Mouse (Mus musculus) hindbrain, embryonic 11.5 days (tissue): Measurements from ENCODE around the gene Myt1l. TPM values are rescaled to one million over a fixed set of nuclear protein-coding genes. Genes with fewer than 3 reads are reported as not detected.

Experiments
- ATAC-seq: fragments of 200-750 bp; cut with Nextera tagmentation; 2 replicates; pipeline ENCODE4 v1.8.0; 2017; ENCODE audit warnings: mild to moderate bottlenecking, moderate TSS enrichment, moderate library complexity; ENCODE audit not compliant: low FRiP score
- DNase-seq: peaks from one replicate; pipeline ENCODE4 v3.0.0-alpha.2; 2015; ENCODE audit warnings: low spot score
- H3K27ac ChIP-seq: fragments of 300-500 bp; sonication (generic); 2 replicates; pipeline ENCODE4 v1.5.1; 2014; ENCODE audit warnings: mild to moderate bottlenecking, low read depth, low read length
- H3K27me3 ChIP-seq: fragments of 300-500 bp; sonication (generic); 2 replicates; pipeline ENCODE4 v1.6.1; 2014; ENCODE audit warnings: mild to moderate bottlenecking, low read length, moderate library complexity, mixed read lengths; ENCODE audit not compliant: control insufficient read depth, insufficient read depth
- H3K36me3 ChIP-seq: fragments of 300-500 bp; sonication (generic); 2 replicates; pipeline ENCODE4 v1.6.1; 2014; ENCODE audit warnings: mild to moderate bottlenecking, low read length, moderate library complexity, mixed read lengths; ENCODE audit not compliant: control insufficient read depth, insufficient read depth
- H3K4me1 ChIP-seq: fragments of 300-500 bp; sonication (generic); replicated peaks from 2 replicates; pipeline ENCODE4 v1.6.1; 2014; ENCODE audit warnings: low read length, mixed read lengths; ENCODE audit not compliant: control insufficient read depth, insufficient read depth
- H3K4me2 ChIP-seq: fragments of 300-500 bp; sonication (generic); replicated peaks from 2 replicates; pipeline ENCODE4 v1.6.1; 2014; ENCODE audit warnings: mild to moderate bottlenecking, low read depth, low read length
- H3K4me3 ChIP-seq: fragments of 300-500 bp; sonication (generic); 2 replicates; pipeline ENCODE4 v1.5.1; 2014; ENCODE audit warnings: low read depth, low read length
- H3K9ac ChIP-seq: fragments of 300-500 bp; sonication (generic); 2 replicates; pipeline ENCODE4 v1.6.1; 2014; ENCODE audit warnings: low read depth, low read length
- H3K9me3 ChIP-seq: fragments of 300-500 bp; sonication (generic); 2 replicates; pipeline ENCODE4 v1.6.1; 2016; ENCODE audit warnings: low read length; ENCODE audit not compliant: control insufficient read depth
- WGBS: fragments of 180-500 bp; shearing (Covaris S2); extraction: QIAGEN DNeasy Blood & Tissue Kit; methylation state at CpG from one replicate; pipeline ENCODE4 v1.1.7; 2014; 5-methylcytosine and 5-hydroxymethylcytosine counted together
- polyA plus RNA-seq: library from polyadenylated mRNA; unstranded; fragments of >200 nt; fragmentation: Nextera tagmentation; extraction: Ambion mirVana; gene quantifications from 2 replicates; pipeline ENCODE4 v1.2.1, GENCODE M21; 2014

Myt1l gene
- polyA plus RNA-seq, 1 experiment from 2014 or later = 30.9 TPM

DNA sequence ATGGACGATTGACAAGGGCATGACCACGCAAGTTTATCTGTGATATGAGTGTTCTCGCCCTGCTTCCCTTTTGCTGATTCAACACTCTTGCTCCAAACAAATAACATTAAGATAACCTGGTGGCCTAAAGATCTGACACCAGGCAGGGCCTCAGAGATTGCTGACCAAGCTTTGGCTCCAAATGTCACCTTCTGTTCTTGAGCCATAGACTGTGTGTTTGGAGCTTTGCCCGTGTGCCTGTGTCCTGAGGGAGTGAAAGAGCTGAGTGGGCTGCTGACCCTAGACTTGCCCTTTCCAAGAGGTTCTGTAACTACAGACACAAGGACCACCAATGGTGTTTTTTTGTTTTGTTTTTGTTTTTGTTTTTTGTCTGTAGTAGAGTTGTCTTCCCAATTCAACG, 124.3 kb downstream of the Myt1l start:
- Histone ChIP-seq H3K27me3 (no peaks in the 10 kb centered on the region), H3K9me3 (no peaks in the 10 kb centered on the region), H3K4me2 (no peak overlapping the region), H3K4me3 (no peak overlapping the region), H3K4me1 (0 out of 2 replicates have a peak, but pooled peaks cover 2% of the 10 kb centered on the region), H3K9ac (no peak overlapping the region), H3K27ac (no peak overlapping the region), H3K36me3 (no peaks in the 10 kb centered on the region)
- 80% methylated on average over 5 of the region's 5 CpGs for WGBS
- ATAC-seq = no peak
- DNase-seq = no peak

GRCm38 (mm10) chr12:29655197-29655632, 127.0 kb downstream of the Myt1l start:
- DNase-seq = no peak
- WGBS = 82% methylated on average over 10 of the region's 10 CpGs

DNA sequence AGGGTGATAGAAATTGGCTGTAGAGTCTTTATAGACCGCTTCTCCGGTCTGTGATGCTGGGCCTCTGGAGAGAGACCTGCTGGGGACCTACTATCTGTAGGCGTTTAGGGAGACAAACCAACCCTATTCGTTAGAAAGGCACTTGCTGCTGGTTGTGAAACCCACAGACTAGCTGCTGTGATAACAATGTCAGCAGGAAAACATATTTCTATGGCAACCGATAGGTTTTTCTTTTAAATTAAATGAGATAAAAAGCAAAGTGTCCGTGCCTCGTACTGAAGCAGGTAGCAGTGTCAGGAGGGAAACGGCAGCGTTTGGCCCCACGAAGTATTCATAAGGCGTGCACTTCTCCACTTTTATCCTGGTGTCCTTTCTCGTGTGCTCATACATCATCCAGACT, 127.5 kb downstream of the Myt1l start:
- Histone ChIP-seq H3K27ac (no peak overlapping the region), H3K4me3 (no peak overlapping the region), H3K4me2 (no peak overlapping the region), H3K36me3 (no peaks in the 10 kb centered on the region), H3K9me3 (no peaks in the 10 kb centered on the region), H3K9ac (no peak overlapping the region), H3K4me1 (0 out of 2 replicates have a peak, but pooled peaks cover 2% of the 10 kb centered on the region), H3K27me3 (no peaks in the 10 kb centered on the region)
- WGBS = 88% methylated on average over 12 of the region's 12 CpGs
- ATAC-seq (no peak), DNase-seq (no peak)

More at GRCm38 (mm10) chr12:29655197-29655632, 127.0 kb downstream of the Myt1l start:
- no peak overlapping the region for H3K9ac ChIP-seq
- no peak for ATAC-seq
- no peak overlapping the region for H3K4me3 ChIP-seq
- no peaks in the 10 kb centered on the region for H3K36me3 ChIP-seq
- H3K27me3 ChIP-seq = no peaks in the 10 kb centered on the region
- H3K9me3 ChIP-seq = no peaks in the 10 kb centered on the region
- H3K4me2 ChIP-seq = no peak overlapping the region
- no peak overlapping the region for H3K27ac ChIP-seq
- 0 out of 2 replicates have a peak, but pooled peaks cover 2% of the 10 kb centered on the region for H3K4me1 ChIP-seq

DNA sequence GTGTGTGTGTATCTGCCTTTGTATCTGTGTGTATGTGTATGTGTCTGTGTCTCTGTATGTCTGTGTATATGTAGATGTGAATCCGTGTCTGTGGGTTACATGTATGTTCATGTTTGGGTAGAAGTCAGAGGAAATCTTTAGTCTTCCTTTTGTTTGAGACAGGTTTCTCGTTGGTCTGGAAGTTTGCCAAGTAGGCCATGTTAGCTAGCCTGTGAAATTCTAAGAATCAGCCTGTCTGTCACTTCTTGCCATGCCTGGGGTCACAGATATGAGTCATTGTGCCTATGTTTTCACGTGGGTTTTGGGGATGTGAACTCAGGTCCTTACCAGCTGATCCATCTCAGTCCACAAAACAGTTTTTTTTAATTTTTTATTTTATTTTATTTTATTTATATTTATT, 128.9 kb downstream of the Myt1l start:
- Histone ChIP-seq H3K36me3 (no peaks in the 10 kb centered on the region), H3K4me2 (no peak overlapping the region), H3K9me3 (no peaks in the 10 kb centered on the region), H3K27ac (no peak overlapping the region), H3K9ac (no peak overlapping the region), H3K4me3 (no peak overlapping the region), H3K27me3 (no peaks in the 10 kb centered on the region), H3K4me1 (0 out of 2 replicates have a peak, but pooled peaks cover 2% of the 10 kb centered on the region)
- WGBS = 81% methylated on average over 3 of the region's 3 CpGs
- ATAC-seq (no peak), DNase-seq (no peak)

DNA sequence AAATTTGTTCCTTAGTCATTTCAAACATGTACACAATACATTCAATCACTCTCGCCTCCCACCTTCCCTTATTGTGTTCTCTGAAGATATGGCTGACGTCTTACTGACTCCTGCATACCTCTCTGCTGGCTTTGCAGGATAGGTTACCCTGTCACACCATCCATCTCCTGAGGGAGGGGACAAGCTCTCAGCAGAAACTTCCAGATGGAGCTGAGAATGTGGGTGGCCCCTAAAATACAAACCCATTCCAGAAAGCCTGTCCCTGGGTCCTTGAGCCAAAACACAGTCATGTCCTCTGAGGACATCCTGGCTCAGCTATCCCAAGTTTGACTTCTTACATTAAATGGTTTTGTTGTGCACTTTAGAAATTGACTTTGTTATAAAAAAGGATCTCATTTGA, 129.7 kb downstream of the Myt1l start:
- Histone ChIP-seq H3K36me3 (no peaks in the 10 kb centered on the region), H3K9me3 (no peaks in the 10 kb centered on the region), H3K27ac (no peak overlapping the region), H3K4me2 (no peak overlapping the region), H3K9ac (no peak overlapping the region), H3K4me3 (no peak overlapping the region), H3K4me1 (0 out of 2 replicates have a peak, but pooled peaks cover 2% of the 10 kb centered on the region), H3K27me3 (no peaks in the 10 kb centered on the region)
- WGBS = 72% methylated on average over 2 of the region's 2 CpGs
- ATAC-seq (no peak), DNase-seq (no peak)

DNA sequence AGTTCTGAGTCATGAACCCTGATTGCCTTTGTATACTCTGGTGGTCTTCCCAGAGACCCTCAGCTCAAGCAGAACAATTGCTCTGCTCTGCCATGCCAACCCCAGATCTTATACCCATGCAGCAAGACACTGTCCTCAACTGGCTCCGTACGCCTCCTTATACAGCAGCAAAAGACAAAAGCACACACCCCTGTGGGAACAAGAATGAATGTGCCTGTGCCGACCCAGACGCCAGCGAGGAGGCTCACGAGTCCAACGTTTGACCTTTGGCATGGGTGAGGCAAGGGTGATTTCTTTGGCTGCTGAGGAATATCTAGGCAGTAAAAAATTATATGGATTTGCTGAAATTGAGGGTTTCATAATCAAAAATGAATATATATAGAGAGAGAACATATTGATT, 143.8 kb downstream of the Myt1l start:
- no peak overlapping the region for H3K4me3 ChIP-seq
- H3K9ac ChIP-seq = no peak overlapping the region
- H3K9me3 ChIP-seq = no peaks in the 10 kb centered on the region
- no peak overlapping the region for H3K27ac ChIP-seq
- DNase-seq (no peak), ATAC-seq (no peak)
- H3K4me1 ChIP-seq = no peaks in the 10 kb centered on the region
- H3K4me2 ChIP-seq = no peak overlapping the region
- H3K36me3 ChIP-seq = no peaks in the 10 kb centered on the region
- 82% methylated on average over 7 of the region's 7 CpGs for WGBS
- no peaks in the 10 kb centered on the region for H3K27me3 ChIP-seq

DNA sequence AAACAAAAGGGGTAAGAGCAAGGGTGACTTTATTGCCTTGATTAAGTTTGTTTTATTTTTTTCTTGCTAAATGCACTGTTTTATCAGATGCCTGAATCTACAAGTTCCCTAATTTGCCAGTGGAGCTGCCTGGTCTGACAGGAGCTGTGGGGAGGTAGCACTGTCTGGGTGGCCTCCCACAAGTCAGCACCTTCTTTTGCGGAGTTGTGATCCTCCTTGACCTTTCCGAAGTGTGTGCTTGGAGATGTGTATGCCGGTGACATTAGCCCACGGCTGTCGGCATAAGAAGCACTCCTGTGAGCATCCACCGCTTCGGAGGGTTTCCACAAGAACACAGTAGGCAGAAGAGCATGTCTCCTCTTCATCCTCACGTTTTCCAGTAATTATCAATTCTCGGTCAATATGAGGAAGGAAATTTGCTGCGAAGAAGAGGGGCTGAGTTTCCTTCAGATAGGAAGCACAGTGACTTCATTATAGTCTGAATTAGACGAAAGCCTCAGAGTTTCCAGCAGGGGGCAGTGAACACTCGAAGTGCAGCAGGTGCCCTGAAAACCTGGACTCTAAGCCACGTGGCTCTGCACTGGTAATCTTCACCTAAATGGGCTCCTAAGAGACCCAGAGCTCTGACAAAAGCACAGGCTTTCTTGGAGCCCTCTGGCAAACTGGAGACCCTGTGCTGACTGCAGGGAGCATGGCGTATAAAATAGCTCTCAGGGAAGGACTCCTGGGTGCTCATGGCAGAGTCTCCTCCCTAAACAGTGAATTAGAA, 147.6 kb downstream of the Myt1l start:
- 55% methylated on average over 14 of the region's 14 CpGs for WGBS
- no peaks in the 10 kb centered on the region for H3K9me3 ChIP-seq
- H3K4me2 ChIP-seq = no peak overlapping the region
- no peak overlapping the region for H3K4me3 ChIP-seq
- DNase-seq (peak; percentile 71), ATAC-seq (0 out of 2 replicates have a peak, but pooled peaks have one; percentile 49)
- H3K9ac ChIP-seq = no peak overlapping the region
- no peak overlapping the region for H3K27ac ChIP-seq
- H3K36me3 ChIP-seq = no peaks in the 10 kb centered on the region
- H3K4me1 ChIP-seq = no peaks in the 10 kb centered on the region
- H3K27me3 ChIP-seq = no peaks in the 10 kb centered on the region

DNA sequence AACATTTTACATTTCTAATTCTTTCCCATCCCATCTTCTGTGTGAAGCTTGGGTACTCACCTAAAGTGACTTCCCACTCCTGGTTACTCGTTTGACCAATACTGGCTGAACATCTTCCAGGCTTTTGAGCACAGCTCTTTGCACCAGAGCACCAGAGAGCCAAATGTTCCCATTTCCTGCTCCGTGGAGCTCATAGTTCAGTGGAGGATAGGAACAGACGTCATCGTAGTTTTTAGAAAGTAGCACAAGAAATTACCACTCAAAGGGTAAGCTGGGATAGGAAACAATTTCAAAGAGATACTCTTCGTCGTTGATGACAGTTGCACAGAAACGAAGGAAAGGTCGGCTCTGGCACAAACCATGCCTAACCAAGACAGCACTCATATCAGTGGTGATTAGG, 154.2 kb downstream of the Myt1l start:
- no peaks in the 10 kb centered on the region for H3K4me1 ChIP-seq
- H3K9me3 ChIP-seq = no peaks in the 10 kb centered on the region
- DNase-seq = no peak
- H3K4me3 ChIP-seq = no peak overlapping the region
- H3K27me3 ChIP-seq = no peaks in the 10 kb centered on the region
- WGBS = 87% methylated on average over 8 of the region's 8 CpGs
- H3K36me3 ChIP-seq = no peaks in the 10 kb centered on the region
- no peak overlapping the region for H3K27ac ChIP-seq
- H3K4me2 ChIP-seq = no peak overlapping the region
- ATAC-seq = no peak
- no peak overlapping the region for H3K9ac ChIP-seq

GRCm38 (mm10) chr12:29682946-29683345, 154.8 kb downstream of the Myt1l start:
- H3K9me3 ChIP-seq = no peaks in the 10 kb centered on the region
- DNase-seq = no peak
- no peak overlapping the region for H3K9ac ChIP-seq
- no peak overlapping the region for H3K4me2 ChIP-seq
- H3K27me3 ChIP-seq = no peaks in the 10 kb centered on the region
- H3K4me3 ChIP-seq = no peak overlapping the region
- no peak overlapping the region for H3K27ac ChIP-seq
- no peaks in the 10 kb centered on the region for H3K36me3 ChIP-seq
- WGBS = 92% methylated on average over 8 of the region's 8 CpGs
- no peak for ATAC-seq
- H3K4me1 ChIP-seq = no peaks in the 10 kb centered on the region
